Mouse (Mus musculus) liver, embryonic 14.5 days (tissue): ENCODE measurements around the gene Macf1.

Experiments used
- CTCF ChIP-seq: IDR thresholded peaks from 2 replicates; pipeline ENCODE4 v1.5.1; 2016; ENCODE audit warnings: antibody characterized with exemption, low read depth, control low read depth
- EP300 ChIP-seq: IDR thresholded peaks from 2 replicates; pipeline ENCODE4 v1.6.1; 2016; ENCODE audit warnings: antibody characterized with exemption, low read depth

DNA sequence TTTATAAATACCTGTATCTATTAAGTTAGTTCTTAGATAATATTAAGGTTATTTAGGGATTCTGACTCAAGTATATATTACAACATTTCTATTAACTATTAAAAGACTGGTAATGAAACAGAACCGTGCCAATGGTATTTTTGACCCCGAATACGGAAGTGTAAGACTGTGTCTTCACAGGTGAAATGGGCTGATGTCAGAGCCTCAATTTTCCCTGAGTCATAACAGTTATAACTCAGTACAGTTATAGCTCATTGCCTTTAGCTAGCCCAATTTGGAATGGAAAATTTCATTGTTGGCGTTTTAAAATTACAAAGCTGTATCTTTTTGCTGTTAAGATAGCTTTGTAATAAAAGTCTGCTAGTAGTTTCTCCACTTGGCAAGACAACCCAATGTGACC lies 320.6 kb downstream of the Macf1 start:
- no peak for TF ChIP-seq CTCF
- no peak for TF ChIP-seq EP300
